Mouse (Mus musculus): ENCODE measurements around the gene Zfp445.

Gene Zfp445

GRCm38 (mm10) chr9:122837216-122837615, 28.6 kb downstream of the Zfp445 start:
- ATAC-seq (ENCODE audit: insufficient number of reproducible peaks, low FRiP score, low TSS enrichment) = no peak

GRCm38 (mm10) chr9:122836790-122837189, 29.0 kb downstream of the Zfp445 start:
- no peak; the same call in 1 of the 2 replicates for ATAC-seq (ENCODE audit: insufficient number of reproducible peaks, low FRiP score, low TSS enrichment)

GRCm38 (mm10) chr9:122836126-122836525, 29.7 kb downstream of the Zfp445 start:
- ATAC-seq (ENCODE audit: insufficient number of reproducible peaks, low FRiP score, low TSS enrichment) = no peak

- no peak for ATAC-seq (ENCODE audit: insufficient number of reproducible peaks, low FRiP score, low TSS enrichment)
Measured at GRCm38 (mm10) chr9:122829826-122830380, 35.9 kb downstream of the Zfp445 start.

- ATAC-seq (ENCODE audit: insufficient number of reproducible peaks, low FRiP score, low TSS enrichment) = no peak
Measured at GRCm38 (mm10) chr9:122826743-122827142, 39.1 kb downstream of the Zfp445 start.

GRCm38 (mm10) chr9:122823374-122824017, 42.3 kb downstream of the Zfp445 start:
- ATAC-seq (ENCODE audit: insufficient number of reproducible peaks, low FRiP score, low TSS enrichment) = no peak

- ATAC-seq (ENCODE audit: insufficient number of reproducible peaks, low FRiP score, low TSS enrichment) = no peak
Measured at GRCm38 (mm10) chr9:122815239-122815851, 50.5 kb downstream of the Zfp445 start.

- no peak for ATAC-seq (ENCODE audit: insufficient number of reproducible peaks, low FRiP score, low TSS enrichment)
Measured at GRCm38 (mm10) chr9:122814775-122815174, 51.0 kb downstream of the Zfp445 start.

- ATAC-seq (ENCODE audit: insufficient number of reproducible peaks, low FRiP score, low TSS enrichment) = no peak
Measured at GRCm38 (mm10) chr9:122812386-122812785, 53.4 kb downstream of the Zfp445 start.

- ATAC-seq (ENCODE audit: insufficient number of reproducible peaks, low FRiP score, low TSS enrichment) = no peak
Measured at GRCm38 (mm10) chr9:122810212-122810611, 55.6 kb downstream of the Zfp445 start.

GRCm38 (mm10) chr9:122807186-122807585, 58.6 kb downstream of the Zfp445 start:
- no peak for ATAC-seq (ENCODE audit: insufficient number of reproducible peaks, low FRiP score, low TSS enrichment)

GRCm38 (mm10) chr9:122805845-122806341, 59.9 kb downstream of the Zfp445 start:
- no peak for ATAC-seq (ENCODE audit: insufficient number of reproducible peaks, low FRiP score, low TSS enrichment)

- ATAC-seq (ENCODE audit: insufficient number of reproducible peaks, low FRiP score, low TSS enrichment) = peak; percentile 97
Measured at GRCm38 (mm10) chr9:122805053-122805844, 60.6 kb downstream of the Zfp445 start, which contains the start of gene Tcaim. TSS of gene Tcaim (plus strand) at chr9:122805539.
